Mouse (Mus musculus) macrophage (primary cell): Measurements from ENCODE around the gene Crim1. TPM values are rescaled to one million over a fixed set of nuclear protein-coding genes. Genes with fewer than 3 reads are reported as not detected.

ENCODE experiments used
- H3K27ac ChIP-seq: fragments of 350-480 bp; formaldehyde crosslinking; 2 replicates; pipeline ENCODE4 v1.9.0; 2021
- H3K36me3 ChIP-seq: fragments of 350-480 bp; formaldehyde crosslinking; 2 replicates; pipeline ENCODE4 v1.9.0; 2021; ENCODE audit errors: inconsistent target
- H3K4me3 ChIP-seq: fragments of 350-480 bp; formaldehyde crosslinking; 2 replicates; pipeline ENCODE4 v1.9.0; 2021; ENCODE audit errors: inconsistent target
- H3K79me2 ChIP-seq: fragments of 350-480 bp; formaldehyde crosslinking; 2 replicates; pipeline ENCODE4 v1.9.0; 2021; ENCODE audit errors: inconsistent target
- WGBS: methylation state at CpG from one replicate; pipeline ENCODE4 v1.1.7; 2026; ENCODE audit warnings: inconsistent platforms; ENCODE audit not compliant: missing documents; 5-methylcytosine and 5-hydroxymethylcytosine counted together
- polyA plus RNA-seq: library from polyadenylated mRNA; stranded (reverse); fragments of 250-400 nt; gene quantifications from 3 replicates; pipeline ENCODE4 v1.2.4, GENCODE M21; 2018; ENCODE audit warnings: inconsistent platforms

Crim1 gene
- polyA plus RNA-seq, 1 experiment from 2014 or later = 1.9 TPM

DNA sequence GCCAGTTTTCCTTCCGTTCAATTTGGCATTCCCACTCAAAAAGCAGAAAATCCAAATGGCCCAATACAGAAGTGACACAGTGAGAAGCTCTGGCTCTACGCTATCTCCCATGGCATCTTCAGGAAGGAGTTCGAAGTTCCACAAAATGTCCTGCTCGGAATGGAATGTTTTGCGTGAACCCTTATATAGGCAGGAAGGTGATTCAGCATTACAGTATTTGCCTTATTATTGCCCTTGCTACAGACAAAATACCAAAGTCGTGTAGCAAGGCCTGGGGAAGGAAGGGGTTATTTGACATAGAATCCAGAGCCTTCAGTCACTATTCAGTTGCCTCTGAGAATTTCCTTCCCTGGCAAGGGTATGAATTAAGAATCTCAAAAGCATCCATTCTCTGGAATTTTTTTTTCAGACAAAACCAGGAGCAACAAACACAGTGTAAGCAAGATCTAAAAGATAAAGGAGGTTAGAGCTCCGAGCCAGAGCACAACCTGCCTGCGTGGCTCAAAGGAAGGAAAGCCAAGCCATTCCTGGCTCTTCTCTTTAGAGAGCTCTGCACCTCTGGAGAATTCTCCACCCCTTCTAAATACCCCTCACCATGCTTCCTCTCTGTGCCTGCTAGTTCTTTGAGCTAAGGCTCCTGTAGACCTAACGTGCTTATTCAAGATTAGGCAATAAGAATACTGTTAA, 192.5 kb downstream of the Crim1 start:
- WGBS = 91% methylated on average over 9 of the region's 9 CpGs
- peaks cover 35% of the 10 kb centered on the region; the same call in 1 of the 2 replicates for H3K79me2 ChIP-seq

DNA sequence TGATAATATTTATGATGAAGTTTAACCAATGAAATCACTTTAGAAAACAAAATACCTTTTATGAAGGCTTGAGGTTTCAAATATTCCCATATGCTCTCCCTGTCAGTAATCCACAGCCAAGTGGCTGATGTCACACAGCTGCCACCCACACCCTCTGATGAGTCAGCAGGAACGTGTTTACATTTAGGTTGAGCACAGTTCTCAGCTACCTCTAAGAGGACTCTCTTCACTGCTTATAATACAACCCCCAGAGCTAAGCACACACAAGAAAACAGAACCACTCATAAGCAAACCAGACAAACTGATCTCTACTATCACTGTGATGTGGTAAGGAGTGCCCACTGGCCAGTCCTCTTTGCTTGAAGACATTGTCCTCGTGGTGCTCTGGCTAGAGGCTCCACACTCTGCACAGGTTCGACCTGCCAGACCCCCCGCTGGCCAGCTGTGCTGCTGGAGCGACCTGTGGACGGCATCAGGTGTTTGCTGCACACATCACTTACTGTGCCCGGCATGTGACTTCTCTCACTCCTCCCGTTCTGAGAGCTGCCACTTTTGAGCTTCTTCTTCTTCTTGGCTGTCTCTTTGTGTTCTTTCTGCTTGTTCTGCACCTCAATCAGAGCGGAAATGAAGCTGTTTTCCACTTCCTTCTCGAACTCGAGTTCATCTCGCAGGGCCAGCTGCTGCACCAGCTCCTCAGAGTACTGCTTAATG, 200.2 kb downstream of the Crim1 start:
- Histone ChIP-seq H3K79me2 (peaks cover 43% of the 10 kb centered on the region), H3K4me3 (no peak overlapping the region), H3K27ac (peak overlapping the region; percentile 69), H3K36me3 (peaks cover 75% of the 10 kb centered on the region)
- WGBS = 65% methylated on average over 12 of the region's 12 CpGs

More for the DNA sequence above, 192.5 kb downstream of the Crim1 start:
- H3K27ac ChIP-seq = no peak overlapping the region
- no peak overlapping the region for H3K4me3 ChIP-seq
- peaks cover 57% of the 10 kb centered on the region for H3K36me3 ChIP-seq

GRCm38 (mm10) chr17:78401311-78401710, 201.3 kb downstream of the Crim1 start:
- no peak overlapping the region for H3K4me3 ChIP-seq
- WGBS = 90% methylated on average over 6 of the region's 6 CpGs
- peaks cover 72% of the 10 kb centered on the region for H3K36me3 ChIP-seq
- H3K27ac ChIP-seq = peak overlapping the region; percentile 69
- peaks cover 53% of the 10 kb centered on the region for H3K79me2 ChIP-seq

- peaks cover 57% of the 10 kb centered on the region for H3K79me2 ChIP-seq
- no peak overlapping the region for H3K4me3 ChIP-seq
- WGBS = 94% methylated on average over 4 of the region's 4 CpGs
- H3K36me3 ChIP-seq = peaks cover 71% of the 10 kb centered on the region
- no peak overlapping the region for H3K27ac ChIP-seq
Measured at GRCm38 (mm10) chr17:78401713-78402112, 201.7 kb downstream of the Crim1 start.

GRCm38 (mm10) chr17:78402174-78402573, 202.1 kb downstream of the Crim1 start:
- Histone ChIP-seq H3K27ac (no peak overlapping the region), H3K4me3 (no peak overlapping the region), H3K79me2 (peaks cover 62% of the 10 kb centered on the region), H3K36me3 (peaks cover 66% of the 10 kb centered on the region)
- 95% methylated on average over 6 of the region's 6 CpGs for WGBS

DNA sequence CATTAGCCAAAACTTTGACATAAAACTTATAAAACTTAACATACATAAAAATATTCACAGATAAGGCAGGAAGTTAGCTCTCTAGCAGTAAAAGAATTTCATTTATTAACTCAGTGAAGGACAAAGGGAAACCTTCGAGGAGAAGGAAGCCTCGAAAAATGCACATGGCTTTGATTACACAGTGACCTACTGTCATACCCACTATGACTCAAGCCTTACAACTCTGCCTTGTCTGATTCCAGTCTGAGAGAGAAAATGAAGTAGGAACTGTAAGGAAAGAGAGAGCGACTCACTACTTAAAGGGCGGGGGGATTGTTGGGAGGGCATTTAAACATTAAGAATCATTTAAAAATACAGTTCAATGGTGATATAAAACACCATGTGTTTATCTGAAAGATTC, 203.2 kb downstream of the Crim1 start:
- 84% methylated on average over 4 of the region's 4 CpGs for WGBS
- Histone ChIP-seq H3K27ac (no peak overlapping the region), H3K4me3 (no peak overlapping the region), H3K36me3 (peaks cover 62% of the 10 kb centered on the region), H3K79me2 (peaks cover 62% of the 10 kb centered on the region)

GRCm38 (mm10) chr17:78403804-78404203, 203.8 kb downstream of the Crim1 start:
- WGBS = 88% methylated on average over 9 of the region's 9 CpGs
- Histone ChIP-seq H3K36me3 (peaks cover 63% of the 10 kb centered on the region), H3K4me3 (no peak overlapping the region), H3K27ac (no peak overlapping the region), H3K79me2 (peaks cover 62% of the 10 kb centered on the region)

GRCm38 (mm10) chr17:78405336-78405735, 205.3 kb downstream of the Crim1 start:
- 97% methylated on average over 3 of the region's 3 CpGs for WGBS
- H3K36me3 ChIP-seq = peaks cover 65% of the 10 kb centered on the region
- no peak overlapping the region for H3K27ac ChIP-seq

DNA sequence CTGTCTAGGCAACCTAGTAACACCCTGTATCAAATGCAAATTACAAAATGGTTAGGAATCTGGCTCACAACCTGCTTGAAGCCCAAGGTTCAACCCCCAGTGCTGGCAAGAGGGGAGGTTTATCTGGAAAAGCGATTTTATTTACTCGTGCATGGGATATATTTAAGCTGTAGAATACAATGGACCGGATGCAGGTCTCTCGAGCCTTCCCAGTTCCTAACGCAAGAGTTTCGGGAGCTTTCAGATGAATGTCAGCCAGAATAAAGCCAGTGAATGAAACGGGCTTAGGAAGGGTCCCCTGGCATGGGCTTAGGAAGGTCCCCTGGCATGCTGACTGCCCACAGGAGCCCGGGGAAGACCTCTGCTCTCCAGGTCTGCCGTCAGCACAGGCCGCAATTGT, 206.8 kb downstream of the Crim1 start:
- Histone ChIP-seq H3K36me3 (peaks cover 62% of the 10 kb centered on the region), H3K4me3 (no peak overlapping the region), H3K27ac (no peak overlapping the region), H3K79me2 (peaks cover 80% of the 10 kb centered on the region)
- 98% methylated on average over 10 of the region's 10 CpGs for WGBS

More at GRCm38 (mm10) chr17:78405336-78405735, 205.3 kb downstream of the Crim1 start:
- Histone ChIP-seq H3K79me2 (peaks cover 65% of the 10 kb centered on the region), H3K4me3 (no peak overlapping the region)

GRCm38 (mm10) chr17:78407581-78407980, 207.5 kb downstream of the Crim1 start:
- 92% methylated on average over 4 of the region's 4 CpGs for WGBS
- H3K36me3 ChIP-seq = peaks cover 62% of the 10 kb centered on the region
- H3K27ac ChIP-seq = no peak overlapping the region
- H3K79me2 ChIP-seq = peaks cover 87% of the 10 kb centered on the region
- no peak overlapping the region for H3K4me3 ChIP-seq

DNA sequence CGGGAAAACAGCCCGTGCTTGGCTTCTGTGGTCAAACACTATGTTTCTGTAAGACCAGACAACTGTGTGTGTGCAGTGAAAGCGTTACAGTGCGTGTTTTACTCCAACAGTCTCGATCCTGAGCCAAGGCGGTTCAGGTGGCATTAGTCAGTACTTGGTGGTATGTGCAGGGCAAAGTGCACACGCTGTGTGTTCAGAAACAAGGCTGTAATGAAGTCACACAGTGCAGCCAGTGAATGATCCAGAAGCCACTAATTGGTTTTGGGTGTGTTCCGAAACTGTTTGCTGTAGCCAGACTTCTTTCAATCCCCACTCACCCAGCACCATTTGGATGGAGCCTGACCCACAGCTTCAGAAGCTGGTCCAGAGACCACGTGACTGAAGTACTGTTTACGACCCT, 208.3 kb downstream of the Crim1 start:
- Histone ChIP-seq H3K79me2 (peaks cover 95% of the 10 kb centered on the region), H3K36me3 (peaks cover 57% of the 10 kb centered on the region), H3K4me3 (no peak overlapping the region), H3K27ac (no peak overlapping the region)
- WGBS = 92% methylated on average over 10 of the region's 10 CpGs

DNA sequence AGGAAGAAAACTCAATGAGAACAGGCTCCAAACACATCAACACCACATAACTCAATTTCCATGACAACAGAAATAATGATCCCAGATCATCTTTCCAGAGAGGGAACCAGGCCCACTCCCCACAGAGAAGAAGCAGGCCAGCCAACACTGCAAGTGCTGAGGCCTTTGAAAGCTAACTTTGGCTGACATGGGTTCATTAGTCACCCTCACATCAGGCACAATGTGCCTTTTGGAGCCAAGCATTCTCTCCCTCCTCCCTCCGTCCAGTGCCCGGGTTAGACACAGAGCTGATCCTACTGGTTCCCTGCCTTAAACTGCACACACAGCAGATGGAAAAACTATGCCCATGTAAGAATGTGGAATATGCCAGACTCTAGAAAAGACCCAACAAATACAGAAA, 209.9 kb downstream of the Crim1 start:
- 100% methylated on average over 2 of the region's 2 CpGs for WGBS
- Histone ChIP-seq H3K4me3 (no peak overlapping the region), H3K79me2 (peaks cover 99% of the 10 kb centered on the region), H3K36me3 (peaks cover 46% of the 10 kb centered on the region), H3K27ac (no peak overlapping the region)

DNA sequence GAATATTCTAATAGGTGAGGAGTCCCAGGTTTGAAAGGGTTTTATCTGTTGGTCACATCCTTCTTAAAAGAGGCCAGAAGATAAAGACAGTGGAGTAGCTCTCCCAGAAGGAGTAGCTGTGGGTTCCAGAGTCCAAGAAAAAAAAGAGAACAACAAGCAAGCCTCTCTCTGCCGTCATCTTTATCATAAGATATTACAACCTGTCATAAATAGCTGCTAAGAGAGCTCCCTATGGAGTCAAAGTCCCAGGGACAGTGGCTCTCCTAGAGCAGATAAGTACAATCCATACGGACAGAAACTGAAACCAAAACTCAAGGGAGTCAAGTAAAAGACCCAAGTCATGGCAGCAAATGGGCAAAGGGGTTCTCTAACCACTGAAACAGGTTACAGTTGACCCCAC, 215.2 kb downstream of the Crim1 start:
- Histone ChIP-seq H3K27ac (no peak overlapping the region), H3K36me3 (peaks cover 16% of the 10 kb centered on the region; the same call in 1 of the 2 replicates), H3K79me2 (peaks cover 72% of the 10 kb centered on the region), H3K4me3 (no peak overlapping the region)
- WGBS = 88% methylated on average over 2 of the region's 2 CpGs

DNA sequence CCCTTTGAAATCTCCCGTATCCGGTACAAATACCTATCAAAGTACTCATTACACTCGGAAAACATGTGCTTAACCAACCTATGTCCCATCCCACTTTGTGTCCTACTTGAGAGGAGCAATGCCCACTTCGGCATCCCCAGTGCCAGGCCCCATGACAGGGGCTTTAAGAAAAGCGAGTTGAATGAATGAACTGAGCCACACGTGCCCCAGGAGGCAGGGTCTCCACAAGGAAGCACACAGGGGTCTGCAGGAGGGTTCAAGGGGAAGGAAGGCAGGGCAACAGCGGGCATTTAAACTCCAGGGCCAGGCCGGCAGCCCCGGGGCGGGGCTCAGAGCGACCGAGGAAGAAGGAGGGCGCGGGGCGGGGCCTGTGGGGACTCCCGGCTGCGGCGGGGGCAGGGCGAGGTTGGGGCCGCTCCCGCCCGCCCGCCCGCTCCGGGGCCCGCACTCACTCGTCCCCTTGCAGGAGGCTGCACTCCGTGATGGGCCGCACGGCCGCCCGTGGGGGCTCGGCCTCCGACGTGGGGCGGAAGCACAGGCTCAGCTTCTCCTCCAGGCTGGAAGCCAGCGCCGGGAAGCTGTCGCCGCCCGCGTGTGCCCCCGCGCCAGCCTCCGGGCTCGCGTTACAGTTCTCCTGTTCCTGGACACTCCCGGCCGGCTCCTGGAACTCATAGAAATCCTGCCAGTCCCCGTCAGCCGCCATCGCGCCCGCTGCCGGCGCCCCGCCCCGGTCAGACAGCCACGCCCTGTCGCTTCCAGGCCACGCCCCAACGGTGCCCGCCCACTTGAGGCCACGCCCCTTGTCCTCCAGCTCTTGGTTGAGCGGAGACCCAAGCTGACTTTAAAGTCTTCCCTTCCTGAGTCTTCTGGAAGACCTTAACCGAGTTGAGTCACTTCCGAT, 217.6 kb downstream of the Crim1 start, which contains the start of gene Fez2:
Gene Fez2, minus strand, starts transcription at position 772 of the 901 bp plus-strand sequence.
- Histone ChIP-seq H3K27ac (peak within 1 kb of the TSS; percentile 83), H3K36me3 (0 out of 2 replicates have a peak, but pooled peaks cover under 1% of the 10 kb centered on the region), H3K79me2 (peaks cover 49% of the 10 kb centered on the region), H3K4me3 (peak within 1 kb of the TSS; percentile 77)
- under 1% methylated on average over 56 of the region's 67 CpGs for WGBS
